In genomic region chr9:4310706-4311105, GRCm38 (mm10) we compare ENCODE assay signal across 8 mouse cellular contexts. TPM values are rescaled to one million over a fixed set of nuclear protein-coding genes. Genes with fewer than 3 reads are reported as not detected.
A peak's percentile ranks its signal among the peaks of the same experiment; 100 is the strongest.
DNase-seq lines count a peak whose midpoint lies in the region; ATAC-seq and TF ChIP-seq lines count a peak whose summit lies in the region.

No protein-coding gene starts in this region.

- peak overlapping the region; percentile 97 for H3K27ac ChIP-seq in left cerebral cortex, adult 2 months
- no peak overlapping the region for H3K27ac ChIP-seq in embryonic fibroblast, embryonic 13.5 days (ENCODE audit: insufficient read depth, low read length)
- 0 out of 2 replicates have a peak overlapping the region, but pooled peaks have one; percentile 93 for H3K27ac ChIP-seq in limb, embryonic 15.5 days
- no peak overlapping the region for H3K27ac ChIP-seq in stomach, embryonic 14.5 days (ENCODE audit: low read length)

- no peaks in the 10 kb centered on the region for H3K4me1 ChIP-seq in embryonic fibroblast, embryonic 13.5 days (ENCODE audit: control insufficient read depth, insufficient read depth, low read length)
- H3K4me1 ChIP-seq in limb, embryonic 15.5 days: peaks cover 9% of the 10 kb centered on the region
- peaks cover 13% of the 10 kb centered on the region; the same call in 1 of the 2 replicates for H3K4me1 ChIP-seq in stomach, embryonic 14.5 days (ENCODE audit: control insufficient read depth, insufficient read depth, low read length)

- no peaks in the 10 kb centered on the region for H3K9me3 ChIP-seq in limb, embryonic 15.5 days
- H3K9me3 ChIP-seq in stomach, embryonic 14.5 days (ENCODE audit: control insufficient read depth, low read depth, low read length): no peaks in the 10 kb centered on the region

- peak overlapping the region; percentile 60 for H3K4me2 ChIP-seq in limb, embryonic 15.5 days
- peak overlapping the region; percentile 56 for H3K4me2 ChIP-seq in stomach, embryonic 14.5 days (replicated peaks; ENCODE audit: low read depth, low read length)

- WGBS in limb, embryonic 15.5 days: 72% methylated on average over 3 of the region's 3 CpGs
- WGBS in stomach, embryonic 14.5 days: 69% methylated on average over 3 of the region's 3 CpGs

- H3K27me3 ChIP-seq in limb, embryonic 15.5 days: no peaks in the 10 kb centered on the region
- no peaks in the 10 kb centered on the region for H3K27me3 ChIP-seq in stomach, embryonic 14.5 days (ENCODE audit: control insufficient read depth, insufficient read depth, low read length)

- H3K4me3 ChIP-seq in left cerebral cortex, adult 2 months: peak overlapping the region; percentile 88
- peak overlapping the region; percentile 88; the same call in 1 of the 2 replicates for H3K4me3 ChIP-seq in embryonic fibroblast, embryonic 13.5 days (ENCODE audit: insufficient read depth, low read length)
- H3K4me3 ChIP-seq in limb, embryonic 15.5 days: peak overlapping the region; percentile 66; the same call in 1 of the 2 replicates
- H3K4me3 ChIP-seq in stomach, embryonic 14.5 days (ENCODE audit: low read depth, low read length): peak overlapping the region; percentile 76

- no peaks in the 10 kb centered on the region for H3K36me3 ChIP-seq in limb, embryonic 15.5 days
- no peaks in the 10 kb centered on the region for H3K36me3 ChIP-seq in stomach, embryonic 14.5 days (ENCODE audit: control insufficient read depth, insufficient read depth, low read length)

- no peak for TF ChIP-seq POLR2A in embryonic fibroblast, embryonic 13.5 days (IDR thresholded peaks at IDR 0.05; ENCODE audit: low read depth, low read length)

- no peak overlapping the region for H3K9ac ChIP-seq in limb, embryonic 15.5 days
- peak overlapping the region; percentile 81 for H3K9ac ChIP-seq in stomach, embryonic 14.5 days (replicated peaks; ENCODE audit: low read depth, low read length)

- DNase-seq in left cerebral cortex, adult 2 months (ENCODE audit: extremely low spot score in 1 of 2, low spot score in 2 of 2): no peak
- DNase-seq in left cerebral cortex, adult 8-10 months (ENCODE audit: low spot score in 2 of 2): no peak
- no peak for DNase-seq in embryo, embryonic 9.5 days (ENCODE audit: extremely low spot score)
- DNase-seq in ovary, adult 18-20 months (ENCODE audit: low spot score): no peak
- no peak for DNase-seq in embryo, embryonic 11 days

- no peak for ATAC-seq in limb, embryonic 15.5 days (ENCODE audit: insufficient number of reproducible peaks, low FRiP score, low TSS enrichment, low read depth)
- no peak for ATAC-seq in stomach, embryonic 14.5 days (ENCODE audit: insufficient number of reproducible peaks, insufficient read depth, low FRiP score, low read depth)

- no peak for TF ChIP-seq CTCF in left cerebral cortex, adult 2 months (IDR thresholded peaks at IDR 0.05)
- TF ChIP-seq CTCF in embryonic fibroblast, embryonic 13.5 days (IDR thresholded peaks at IDR 0.05; ENCODE audit: borderline replicate concordance, insufficient read depth, low read length): no peak

- intact Hi-C loops in left cerebral cortex, adult 2 months (cut with DNase I): no loop called here

RNA-seq across cellular contexts. Expression of gene Kbtbd3, which starts 1.1 kb away (rescaled TPM):
- total RNA-seq in left cerebral cortex, adult 2 months (2021): 10 to 100 TPM; 11.6 to 12.9 TPM
- total RNA-seq in left cerebral cortex, adult 8-10 months (2022): 10 to 100 TPM in 3 of 4 experiments, 1 to 10 TPM in 1; 9.8 to 13.4 (median 11.3) TPM
- 2.2 and 3.2 TPM in 2 replicates for polyA plus RNA-seq in embryonic fibroblast, embryonic 13.5 days (2011; ENCODE audit: insufficient read length, low read depth, missing spikeins)
- 6.2 and 6.8 TPM in 2 replicates for polyA plus RNA-seq in limb, embryonic 15.5 days (2015; fragmentation: Nextera tagmentation; extraction: Ambion mirVana)
- 8.0 TPM in 2 replicates for polyA plus RNA-seq in stomach, embryonic 14.5 days (2014; fragmentation: Nextera tagmentation; extraction: Ambion mirVana)

RNA-seq across cellular contexts. Expression of gene Aasdhppt, which starts 1.4 kb away (rescaled TPM):
- 10 to 100 TPM; 25.9 to 29.9 TPM for total RNA-seq in left cerebral cortex, adult 2 months (2021)
- total RNA-seq in left cerebral cortex, adult 8-10 months (2022): 10 to 100 TPM; 25.8 to 27.9 (median 26.3) TPM
- polyA plus RNA-seq in embryonic fibroblast, embryonic 13.5 days (2011; ENCODE audit: insufficient read length, low read depth, missing spikeins): 16.8 and 18.8 TPM in 2 replicates
- 32.2 and 34.3 TPM in 2 replicates for polyA plus RNA-seq in limb, embryonic 15.5 days (2015; fragmentation: Nextera tagmentation; extraction: Ambion mirVana)
- polyA plus RNA-seq in stomach, embryonic 14.5 days (2014; fragmentation: Nextera tagmentation; extraction: Ambion mirVana): 34.2 and 34.5 TPM in 2 replicates

Comparison
In these comparisons a context has a peak if more than half of its experiments do, and no peak if none do; other contexts are left out.
1. H3K27ac ChIP-seq: peak in left cerebral cortex, adult 2 months (single experiment) and limb, embryonic 15.5 days (single experiment); none in embryonic fibroblast, embryonic 13.5 days (single experiment) and stomach, embryonic 14.5 days (single experiment).
2. Peak in every context shown above with its lines, with median percentiles within 50 percentile points of each other: H3K4me3 ChIP-seq.